Mouse (Mus musculus) embryo, embryonic 11.5 days (tissue): ENCODE results near the gene Prss43.
"Not testable (repeated sequence)": the region's sequence is repeated elsewhere in the genome, so short reads cannot be mapped to it uniquely, and the experiment has no call there.

Experiments
- DNase-seq: peaks from one replicate; pipeline ENCODE4 v3.0.0-alpha.2; 2012; ENCODE audit warnings: low read depth, low spot score

The Prss43 gene

DNA sequence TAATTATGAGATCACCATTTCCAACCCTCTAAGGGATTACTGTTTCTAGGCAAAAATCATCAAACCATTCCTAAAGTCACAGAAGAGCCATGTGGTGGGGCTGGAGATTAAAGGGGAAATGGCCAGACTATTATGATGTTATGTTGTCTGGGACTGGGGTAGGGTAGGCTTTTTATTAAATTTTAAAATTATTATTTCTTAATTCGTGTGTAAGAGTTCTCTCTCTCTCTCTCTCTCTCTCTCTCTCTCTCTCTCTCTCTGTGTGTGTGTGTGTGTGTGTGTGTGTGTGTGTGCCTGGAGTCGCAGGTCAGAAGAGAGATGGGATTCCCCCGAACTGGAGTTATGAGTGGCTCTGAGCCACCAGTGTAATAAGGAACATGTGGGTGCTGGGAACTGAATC is at the start of gene Prss43:
Prss43 (plus strand) TSS at position 301 of the 400 bp plus-strand sequence.
- DNase-seq, result no peak

DNA sequence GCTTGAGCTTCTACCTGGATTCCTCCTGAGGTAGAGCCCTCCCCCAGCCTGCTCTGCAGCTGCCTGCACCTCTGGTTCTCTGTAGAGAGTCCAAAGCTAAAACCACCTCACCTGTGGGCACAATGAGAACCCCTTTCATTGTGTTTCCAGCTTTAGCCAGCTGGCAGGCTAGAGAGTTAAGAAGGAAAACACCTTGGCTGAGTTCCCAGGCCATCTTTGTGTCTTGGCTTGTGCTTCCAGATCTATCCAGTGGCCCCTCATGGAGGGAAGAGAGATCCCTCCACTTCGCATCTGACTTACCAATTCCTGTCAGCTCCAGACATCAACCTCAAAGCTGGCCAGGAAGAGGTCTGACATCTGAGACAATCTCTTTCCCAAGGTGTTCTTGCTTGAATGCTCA is 48.4 kb upstream of the Prss43 start:
- DNase-seq, result no peak

DNA sequence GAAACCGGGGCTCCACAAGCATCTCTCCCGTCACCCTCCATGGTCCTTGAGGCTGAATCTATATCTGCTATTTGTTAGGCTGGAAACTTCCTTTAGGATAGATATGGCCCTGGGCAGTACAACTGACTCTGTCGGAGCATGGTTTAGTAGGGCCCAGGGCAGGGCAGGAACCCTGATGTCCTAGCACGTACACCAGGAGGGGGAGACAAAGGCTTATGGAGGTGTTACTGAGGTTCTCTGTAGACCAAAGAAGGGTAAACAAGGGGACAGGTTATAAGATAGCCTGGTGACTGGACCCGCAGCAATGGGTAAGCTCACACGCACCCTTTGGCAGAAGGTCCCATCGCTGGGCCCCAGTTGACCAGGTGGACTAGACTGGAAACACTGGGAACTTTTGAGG is 47.9 kb upstream of the Prss43 start:
- no peak for DNase-seq

DNA sequence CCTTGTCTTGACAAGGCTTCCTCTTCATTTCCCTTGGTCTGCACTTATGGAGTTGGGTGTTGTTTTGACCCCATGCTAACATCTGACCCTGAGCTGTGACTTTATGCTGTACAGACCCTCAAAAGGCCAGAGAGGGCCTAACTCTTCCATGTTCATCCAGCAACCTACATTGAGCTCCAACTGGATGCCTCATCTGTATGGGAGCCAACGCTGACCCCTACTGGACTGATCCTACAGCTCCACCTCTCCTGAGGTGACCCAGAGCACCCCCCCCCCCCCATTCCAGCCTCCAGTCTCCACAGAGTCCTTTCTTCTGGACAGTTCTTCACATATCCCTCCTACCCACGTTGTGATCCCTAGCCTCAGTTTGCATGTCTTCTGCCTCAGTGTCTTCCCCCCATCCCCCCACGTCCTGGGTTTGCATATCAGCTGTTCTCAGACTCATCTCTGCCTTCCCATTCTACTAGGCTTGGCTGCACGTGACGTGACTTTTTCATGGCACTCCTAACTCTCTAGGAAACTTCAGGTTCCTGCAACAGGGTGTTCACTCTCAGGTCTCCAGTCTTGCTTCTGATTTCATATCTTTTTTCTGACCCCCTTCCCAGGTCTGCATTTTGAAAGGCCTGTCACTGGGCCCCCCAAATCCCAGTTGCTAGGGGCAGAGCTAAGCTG is 47.1 kb upstream of the Prss43 start:
- DNase-seq, result no peak

DNA sequence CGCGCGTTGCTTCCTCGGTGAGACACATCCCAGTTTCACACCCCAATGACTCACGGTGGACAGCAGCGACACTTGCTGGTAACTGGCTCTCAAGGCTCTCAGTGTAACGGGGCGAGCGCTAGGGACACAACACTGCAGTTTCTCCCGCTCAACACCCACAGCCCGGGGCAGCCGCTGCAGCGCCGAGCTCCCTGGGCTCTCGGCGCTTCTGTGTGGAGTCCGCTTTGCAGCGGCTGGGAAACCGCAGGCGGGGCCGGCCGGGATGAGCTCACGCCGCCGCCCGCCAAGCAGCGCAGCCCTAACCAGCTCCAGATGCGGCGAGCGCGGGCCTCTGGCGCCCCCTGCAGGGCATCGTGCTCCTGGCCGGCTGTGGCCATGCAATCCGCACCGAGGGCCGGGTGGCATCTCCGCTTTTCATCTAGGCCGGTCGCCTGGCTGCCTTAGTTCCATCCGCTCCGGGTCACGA is 45.2 kb upstream of the Prss43 start:
- DNase-seq, result peak; percentile 85

DNA sequence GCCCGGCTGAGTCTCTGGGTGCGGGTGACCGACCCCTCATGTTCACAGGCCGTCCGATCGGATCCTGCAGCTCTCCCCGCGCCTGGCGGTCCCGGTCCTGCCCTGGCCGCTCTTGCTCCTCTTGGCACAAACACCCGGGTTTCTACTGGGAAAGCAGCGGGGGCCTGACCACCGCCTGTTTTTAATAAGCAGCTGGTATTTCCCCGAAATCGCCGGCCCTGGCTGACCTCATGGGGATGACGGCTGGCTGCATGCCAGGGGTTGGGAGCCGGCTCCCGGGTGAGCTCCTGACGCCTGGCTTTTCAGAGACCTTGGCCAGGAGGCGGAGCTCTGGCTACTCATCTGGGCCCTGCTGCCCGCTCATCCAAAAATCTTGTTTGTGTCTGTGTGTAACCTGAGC is 44.8 kb upstream of the Prss43 start:
- DNase-seq, result peak; percentile 67

DNA sequence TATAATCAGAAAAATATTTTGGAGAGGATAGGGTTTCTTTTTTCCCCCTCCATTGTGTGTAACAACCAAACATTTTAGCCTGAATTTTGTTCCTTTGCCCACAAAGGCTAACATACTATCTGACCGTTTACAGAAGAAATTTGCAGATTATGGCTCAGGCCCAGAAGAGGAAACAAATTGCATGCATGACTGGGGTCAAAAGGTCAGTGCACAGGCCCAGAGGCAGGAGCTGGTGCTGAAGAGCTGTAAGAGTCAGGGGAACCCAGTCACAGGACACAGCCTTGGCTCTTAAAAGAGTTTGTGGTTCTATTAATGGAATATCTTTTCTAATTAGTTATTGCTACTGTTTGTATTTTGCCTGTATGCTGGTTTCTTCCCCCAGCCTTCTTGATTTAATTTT is 42.9 kb upstream of the Prss43 start:
- no peak for DNase-seq

DNA sequence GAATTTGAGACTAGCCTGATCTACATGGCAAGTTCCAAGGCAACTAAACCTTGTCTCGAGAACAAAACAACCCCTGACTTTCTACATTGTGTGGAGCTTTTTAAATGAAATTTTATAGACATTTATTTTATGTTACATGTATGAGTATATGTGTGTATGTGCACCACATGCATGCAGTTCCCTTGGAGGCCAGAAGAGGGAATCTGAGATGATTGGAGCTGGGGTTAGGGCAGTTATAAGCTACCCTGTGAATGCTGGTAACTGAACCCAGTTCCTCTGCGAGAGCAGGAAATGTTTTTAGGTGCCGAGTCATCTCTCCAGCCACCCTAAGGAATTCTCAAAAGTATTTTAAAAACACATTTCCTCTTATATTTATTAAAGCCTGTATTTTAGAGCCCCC is 38.3 kb upstream of the Prss43 start:
- DNase-seq, result no peak

DNA sequence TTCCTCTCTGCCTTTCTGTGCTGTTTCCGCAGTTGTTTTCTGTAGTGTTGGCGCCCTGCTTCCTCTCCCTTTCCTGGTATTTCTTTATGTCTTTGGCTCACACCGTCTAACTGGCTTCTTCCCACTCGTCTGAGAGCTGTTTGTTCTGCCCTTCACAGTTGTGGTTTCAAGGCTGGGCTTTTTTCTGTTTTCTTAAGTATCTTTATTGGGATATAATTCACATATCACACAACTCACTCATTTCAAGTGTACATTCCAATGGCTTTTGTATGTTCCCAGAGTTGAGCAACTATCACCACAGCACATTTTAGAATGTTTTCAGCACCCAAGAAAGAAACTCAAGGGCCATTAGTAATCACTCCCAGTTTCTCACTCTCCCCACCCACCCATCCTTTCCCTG is 36.0 kb upstream of the Prss43 start:
- DNase-seq, result no peak

DNA sequence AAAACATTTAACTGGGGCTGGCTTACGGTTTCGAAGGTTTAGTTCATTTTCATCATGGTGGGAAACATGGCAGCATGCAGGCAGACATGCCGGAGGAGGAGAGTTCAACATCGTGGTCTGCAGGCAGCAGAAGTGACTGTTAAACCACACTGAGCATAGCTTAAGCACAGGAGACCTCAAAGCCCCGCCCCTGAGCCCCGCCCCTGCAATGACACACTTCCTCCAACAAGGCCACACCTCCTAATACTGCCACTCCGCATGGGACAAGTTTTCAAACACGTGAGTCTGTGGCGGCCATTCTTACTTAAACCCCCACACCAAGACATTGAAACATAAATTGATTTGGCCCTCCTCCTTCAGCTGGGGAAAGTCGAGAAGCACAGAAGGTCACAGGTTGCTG is 29.5 kb upstream of the Prss43 start:
- DNase-seq, result no peak

DNA sequence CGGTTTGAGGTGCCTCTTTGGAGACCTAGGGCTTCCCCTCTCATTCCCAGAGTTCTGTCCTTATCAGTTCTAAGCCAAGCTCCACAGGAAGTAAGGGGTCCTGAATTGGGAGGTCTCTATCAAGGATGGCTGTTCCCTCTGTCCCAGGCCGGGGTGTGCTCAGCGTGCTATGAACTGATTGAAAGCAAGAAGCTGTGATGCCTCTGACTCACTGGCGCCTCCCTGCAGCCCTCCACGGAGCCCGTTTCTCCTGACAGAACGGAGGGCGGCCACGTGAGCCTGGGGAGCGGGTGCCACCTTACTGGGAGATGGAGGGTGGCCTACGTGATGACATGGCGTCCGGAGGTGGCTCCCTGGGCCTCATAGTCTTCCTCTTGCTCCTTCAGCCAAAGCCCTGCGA is 28.6 kb upstream of the Prss43 start, which contains the start of gene Prss42:
Prss42 (plus strand) TSS at position 301 of the 400 bp plus-strand sequence.
- no peak for DNase-seq

DNA sequence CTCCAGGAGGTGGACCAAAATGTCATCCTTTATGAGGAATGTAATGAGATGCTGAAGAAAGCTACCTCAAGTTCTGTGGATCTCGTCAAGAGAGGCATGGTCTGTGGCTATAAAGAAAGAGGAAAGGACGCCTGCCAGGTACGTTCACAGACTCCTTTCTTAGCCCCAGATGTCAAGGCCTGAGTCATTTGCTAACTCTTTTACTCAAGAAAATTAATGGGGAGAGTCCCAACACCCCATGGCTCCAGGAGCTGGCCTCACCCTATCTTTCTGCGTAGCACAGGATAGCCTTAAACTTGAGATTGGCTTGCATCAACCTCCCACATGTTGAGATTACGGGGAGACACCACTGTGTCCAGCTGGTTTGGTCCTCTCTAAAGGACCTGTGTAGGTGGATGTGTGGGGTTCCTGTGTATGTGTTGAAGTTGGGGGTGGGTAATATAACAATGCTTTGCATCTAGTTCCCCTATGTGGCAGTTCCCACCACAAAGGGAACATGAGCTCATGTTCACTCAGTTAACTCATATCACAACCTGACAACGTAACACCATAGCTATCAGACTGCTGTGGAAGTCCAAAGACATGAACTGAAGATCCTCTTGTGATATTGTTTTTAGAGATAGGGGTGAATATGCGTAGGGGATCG is 25.5 kb upstream of the Prss43 start:
- DNase-seq, result no peak

DNA sequence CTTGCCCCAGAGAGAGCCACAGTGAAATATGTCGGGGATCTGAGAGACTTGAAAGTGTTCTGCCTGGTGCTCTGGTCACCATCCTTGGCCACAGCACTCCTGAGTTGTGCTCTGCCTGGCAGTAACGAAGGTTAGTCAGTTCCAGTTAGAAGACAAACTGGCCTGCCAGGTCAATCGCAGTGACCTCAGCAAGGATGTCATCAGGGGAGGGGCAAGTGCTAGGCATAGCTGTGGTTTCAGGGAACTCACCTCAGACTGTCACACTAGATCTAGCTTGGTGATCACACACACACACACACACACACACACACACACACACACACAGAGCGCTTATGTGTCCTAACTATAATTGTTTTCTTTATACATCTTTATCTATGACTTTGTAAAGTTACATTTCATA is 23.2 kb upstream of the Prss43 start:
- no peak for DNase-seq

DNA sequence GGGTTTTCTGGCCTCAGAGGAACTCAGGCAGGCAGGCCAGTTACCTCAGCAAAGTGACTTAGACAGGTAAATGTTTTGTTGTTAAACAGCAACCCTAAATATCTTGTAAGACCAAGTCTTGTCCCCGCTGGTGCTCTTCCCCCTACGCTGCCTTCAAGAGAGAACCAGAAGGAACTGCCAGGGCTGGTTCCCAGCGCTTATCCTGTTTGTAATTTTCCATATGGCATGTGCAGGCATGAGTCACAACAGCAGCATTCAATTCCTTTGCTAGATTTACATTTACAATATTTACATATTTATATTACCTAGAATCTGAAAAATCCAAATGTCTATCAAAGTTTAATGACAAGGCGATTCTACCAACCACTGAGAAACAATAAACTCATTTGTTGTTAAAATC is 16.4 kb upstream of the Prss43 start:
- DNase-seq, result no peak

DNA sequence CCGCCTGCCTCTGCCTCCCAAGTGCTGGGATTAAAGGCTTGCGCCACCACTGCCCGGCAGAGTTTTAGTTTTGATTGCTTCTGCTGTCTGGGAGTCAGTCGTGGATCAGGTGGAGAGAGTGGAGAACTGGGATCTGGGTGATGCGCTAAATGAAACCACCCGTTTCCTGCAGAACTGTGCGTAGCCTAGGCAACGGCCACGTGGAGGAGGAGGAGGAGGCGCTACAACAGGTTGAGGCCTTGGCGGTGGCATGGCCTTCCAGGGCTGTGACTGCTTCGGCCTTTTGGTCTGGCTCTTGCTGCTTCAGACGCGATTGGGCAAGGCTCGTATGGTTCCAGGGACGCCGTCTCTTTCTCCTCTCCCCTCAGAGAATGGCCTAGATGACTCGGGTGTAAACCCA is 12.7 kb upstream of the Prss43 start, which contains the start of gene Prss44:
Prss44 (plus strand) TSS at position 206 of the 400 bp plus-strand sequence.
- DNase-seq, result no peak

DNA sequence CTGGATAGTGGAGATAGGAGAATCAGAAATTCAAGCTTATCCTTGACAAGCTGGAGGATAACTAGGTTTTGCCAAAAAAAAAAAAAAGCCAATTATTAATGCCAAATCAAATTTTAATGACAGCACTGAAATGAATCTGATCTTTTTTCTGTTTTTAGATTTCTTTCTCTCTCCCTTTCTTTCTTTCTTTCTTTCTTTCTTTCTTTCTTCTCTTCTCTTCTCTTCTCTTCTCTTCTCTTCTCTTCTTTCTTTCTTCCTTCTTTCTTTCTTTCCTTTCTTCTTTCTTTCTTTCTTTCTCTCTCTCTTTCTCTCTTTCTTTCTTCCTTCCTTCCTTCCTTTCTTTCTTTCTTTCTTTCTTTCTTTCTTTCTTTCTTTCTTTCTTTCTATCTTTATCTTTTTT is 5.9 kb upstream of the Prss43 start:
- not testable (repeated sequence) for DNase-seq

DNA sequence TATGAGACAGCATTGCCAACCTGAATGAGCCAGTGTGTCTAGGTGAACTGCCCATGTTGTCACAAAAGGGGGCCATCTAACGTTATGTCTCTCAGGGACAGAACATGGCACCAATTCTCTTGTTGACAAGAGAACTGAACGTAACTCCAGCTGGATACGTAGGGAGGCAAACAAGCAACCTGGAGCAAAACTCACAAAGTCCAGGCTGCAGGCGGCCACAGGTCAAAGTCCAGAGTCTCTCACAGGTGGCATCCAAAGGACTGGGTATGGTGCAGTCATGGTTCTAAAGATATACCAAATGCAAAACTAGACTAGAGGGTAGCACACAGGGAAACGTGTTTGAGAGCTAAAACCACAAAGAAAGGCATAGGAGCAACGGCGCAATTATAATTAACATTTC is 5.1 kb upstream of the Prss43 start:
- DNase-seq, result no peak

DNA sequence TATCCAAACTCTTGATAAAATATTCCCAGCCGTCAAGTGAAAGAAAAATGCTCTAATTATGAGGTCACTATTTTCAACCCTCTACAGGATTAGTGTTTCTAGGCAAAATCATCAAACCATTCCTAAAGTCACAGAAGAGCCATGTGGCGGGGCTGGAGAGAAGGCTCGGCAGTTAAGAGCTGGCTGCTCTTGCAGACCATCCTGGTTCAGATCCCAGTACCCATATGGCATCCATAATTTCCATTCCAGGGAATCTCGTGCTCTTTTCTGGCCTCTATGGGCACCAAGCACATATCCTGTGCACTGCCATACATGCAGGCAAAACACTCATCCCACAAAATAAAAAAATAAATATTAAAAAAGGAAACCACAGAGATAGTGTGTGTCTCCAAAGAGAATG is 1.1 kb upstream of the Prss43 start:
- no peak for DNase-seq

DNA sequence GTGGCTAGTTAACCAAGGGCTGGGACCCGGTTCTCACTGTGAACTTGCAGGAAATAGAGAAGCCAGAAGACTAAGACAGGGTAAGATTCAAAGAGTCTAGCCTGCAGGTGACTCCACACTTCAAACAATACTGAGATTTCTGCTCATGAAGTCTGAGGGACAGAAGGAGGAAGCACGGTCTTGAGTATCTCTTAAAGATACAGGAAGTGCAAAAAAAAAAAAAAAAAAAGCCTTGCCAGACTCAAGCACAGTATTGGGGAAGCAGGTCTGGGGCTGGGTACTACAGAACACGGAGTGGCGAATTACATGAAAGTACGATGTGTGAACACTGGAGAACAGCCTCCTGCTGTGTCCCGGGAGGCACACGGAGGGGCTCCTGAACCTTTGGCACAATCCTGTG is 658 bp upstream of the Prss43 start:
- DNase-seq, result no peak

DNA sequence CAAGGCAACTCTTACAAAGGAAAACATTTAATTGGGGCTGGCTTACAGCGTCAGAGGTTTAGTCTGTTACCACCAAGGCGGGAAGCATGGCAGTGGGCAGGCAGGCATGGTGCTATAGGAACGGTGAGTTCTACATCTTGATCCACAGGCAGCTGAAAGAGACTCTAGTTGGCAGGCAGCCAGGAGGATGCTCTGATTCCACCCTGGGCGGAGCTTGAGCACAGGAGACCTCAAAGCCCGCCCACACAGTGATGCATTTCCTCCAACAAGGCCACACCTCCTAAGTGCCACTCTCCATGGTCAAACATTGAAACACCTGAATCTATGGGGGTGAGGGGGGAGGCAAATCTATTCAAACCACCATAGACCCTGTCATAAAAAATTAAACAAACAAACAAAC is 6.5 kb downstream of the Prss43 start:
- no peak for DNase-seq

DNA sequence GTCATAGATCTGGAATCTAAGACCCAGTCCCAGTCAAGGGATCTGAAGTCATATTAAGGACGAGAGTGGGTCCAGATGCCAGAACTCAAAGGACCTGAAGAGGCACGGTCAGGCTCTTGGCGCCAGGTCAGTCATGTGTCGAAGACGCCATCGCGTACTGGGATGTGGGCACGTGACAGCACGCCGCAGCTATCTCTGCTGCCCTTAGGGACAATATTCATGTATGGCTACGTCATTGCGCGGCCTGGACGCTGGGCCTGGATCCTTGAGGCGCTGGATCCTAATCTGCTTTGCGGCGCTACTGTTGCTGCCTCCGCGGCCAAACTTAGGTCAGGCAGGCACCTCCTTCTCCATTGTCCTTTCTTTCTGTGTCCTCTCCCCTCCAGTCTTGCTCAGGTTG is 7.9 kb downstream of the Prss43 start, which contains the start of gene Prss45:
Prss45 (plus strand) TSS at position 178 of the 400 bp plus-strand sequence.
- DNase-seq, result no peak

DNA sequence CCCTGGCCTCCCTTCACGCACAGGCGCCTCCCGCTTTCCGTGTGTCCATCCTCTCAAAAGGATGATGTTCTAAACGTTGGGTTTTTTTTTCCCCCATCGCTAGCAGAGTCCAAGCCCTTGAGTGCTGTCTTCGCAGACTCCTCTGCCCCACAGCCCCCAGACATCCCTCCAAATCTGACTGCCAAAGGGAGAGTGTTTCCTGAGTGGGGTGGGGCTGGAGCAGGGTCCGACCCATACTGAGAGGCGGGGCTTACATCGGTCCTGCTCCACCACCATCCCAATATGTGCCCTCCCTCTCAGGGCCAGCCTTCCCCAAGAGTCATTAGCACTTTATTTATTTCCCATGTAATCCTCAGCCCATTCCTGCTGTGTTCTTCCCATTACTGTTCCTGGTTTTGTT is 8.5 kb downstream of the Prss43 start:
- DNase-seq, result no peak

DNA sequence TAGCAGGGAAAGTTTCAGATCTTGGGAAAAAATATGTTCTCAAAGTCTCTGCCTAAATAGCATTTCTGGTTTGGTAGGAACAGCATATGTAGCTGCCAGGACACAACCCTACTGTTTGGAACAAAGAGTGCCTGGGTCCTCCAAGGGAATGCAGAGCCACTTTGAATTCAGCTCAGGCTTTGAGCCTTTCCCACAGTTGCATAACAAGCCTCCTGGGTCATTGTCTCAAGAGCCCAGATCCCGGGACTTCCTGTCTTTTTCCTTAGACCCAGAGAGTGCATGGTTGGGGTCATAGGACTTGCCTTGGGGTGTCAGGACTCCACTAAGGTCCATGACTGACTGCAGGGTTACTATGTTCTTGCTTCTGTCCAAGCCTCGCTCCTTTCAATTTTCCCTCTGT is 9.6 kb downstream of the Prss43 start:
- DNase-seq, result no peak
